In the genomic region with DNA sequence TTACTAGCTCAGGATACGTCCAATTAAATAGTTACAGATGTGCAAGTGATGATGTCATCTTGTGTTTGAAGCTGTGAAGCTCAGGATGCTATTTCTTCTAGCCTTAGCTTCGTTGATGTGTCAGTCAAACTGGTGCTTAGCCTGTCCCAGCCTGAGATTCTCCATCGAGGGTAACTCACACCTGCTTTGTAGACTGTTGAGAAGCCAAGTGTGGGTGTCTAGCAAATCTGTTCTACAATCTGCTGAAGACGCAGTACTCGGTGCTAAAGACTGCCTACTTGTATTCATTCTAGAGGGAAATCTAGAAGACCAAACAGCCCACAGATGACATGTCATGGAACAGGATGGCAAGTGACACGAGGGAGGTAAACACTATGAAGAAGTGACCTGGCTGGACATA, we compare ENCODE assay signal across 30 mouse cellular contexts. TPM values are rescaled to one million over a fixed set of nuclear protein-coding genes. Genes with fewer than 3 reads are reported as not detected.
DNase-seq lines count a peak whose midpoint lies in the region; ATAC-seq and TF ChIP-seq lines count a peak whose summit lies in the region.
"Had no signal": no experiment of that assay in that cellular context is flagged by ENCODE, and none has a peak within 500 bp of the region (broad histone marks: within the 10 kb centered on the region; RNA-seq: fewer than 3 reads in every experiment).

No protein-coding gene starts in this region.

- peaks cover 7% of the 10 kb centered on the region; the same call in 1 of the 2 replicates for H3K4me1 ChIP-seq in forebrain, postnatal 0 days (ENCODE audit: insufficient read depth)
- peaks cover 12% of the 10 kb centered on the region for H3K4me1 ChIP-seq in forebrain, embryonic 14.5 days (ENCODE audit: control insufficient read depth, insufficient read depth, low read length)
- H3K4me1 ChIP-seq: heart, embryonic 12.5 days had no signal

- TF ChIP-seq CTCF in forebrain, postnatal 0 days (IDR thresholded peaks at IDR 0.05; ENCODE audit: low read depth), result no peak

- peak; percentile 26 for DNase-seq in forebrain, postnatal 0 days
- DNase-seq in forebrain, embryonic 14.5 days (ENCODE audit: low spot score), result no peak
- peak; percentile 57 to 75 for DNase-seq in layer of hippocampus, adult 18-20 months (ENCODE audit: low spot score in 2 of 2)
- DNase-seq in layer of hippocampus, postnatal 25 days (ENCODE audit: extremely low spot score in 1 of 2, low spot score in 1 of 2), result no peak
- DNase-seq in right cerebral cortex, adult 2 months (ENCODE audit: low spot score in 2 of 2), result peak; percentile 58 to 59
- no peak for DNase-seq in right cerebral cortex, postnatal 14 days
- DNase-seq in kidney, postnatal 10 days, result no peak
- DNase-seq in heart, adult 8-10 months (ENCODE audit: low spot score), result no peak
- DNase-seq: adrenal gland, adult 8-10 months; adrenal gland, postnatal 36 days; B cell, adult 2 months; cerebellum, adult 11 months; cerebellum, adult 8-10 months; cerebellum, postnatal 14 days; embryo, embryonic 11 days; gastrocnemius, postnatal 10 days; heart, adult 2 months had no signal

- no peak overlapping the region for H3K27ac ChIP-seq in forebrain, postnatal 0 days (ENCODE audit: low read depth, low read length)
- no peak overlapping the region for H3K27ac ChIP-seq in forebrain, embryonic 14.5 days (ENCODE audit: low read depth, low read length)
- H3K27ac ChIP-seq: embryonic facial prominence, embryonic 15.5 days; forebrain, embryonic 10.5 days; forebrain, embryonic 15.5 days; heart, adult 2 months; hindbrain, embryonic 10.5 days; hindbrain, embryonic 14.5 days had no signal

- H3K27me3 ChIP-seq in forebrain, postnatal 0 days (ENCODE audit: insufficient read depth, low read length), result no peaks in the 10 kb centered on the region
- no peaks in the 10 kb centered on the region for H3K27me3 ChIP-seq in forebrain, embryonic 14.5 days (replicated peaks; ENCODE audit: control insufficient read depth, insufficient read depth, low read length)
- H3K27me3 ChIP-seq: embryonic facial prominence, embryonic 15.5 days; forebrain, embryonic 15.5 days; heart, embryonic 12.5 days had no signal

- H3K4me3 ChIP-seq in forebrain, postnatal 0 days (ENCODE audit: low read depth, low read length), result no peak overlapping the region
- H3K4me3 ChIP-seq in forebrain, embryonic 14.5 days (ENCODE audit: low read depth, low read length), result no peak overlapping the region
- H3K4me3 ChIP-seq: embryonic facial prominence, embryonic 15.5 days; erythroblast, embryonic 14.5 days; forebrain, embryonic 10.5 days; forebrain, embryonic 15.5 days; heart, adult 2 months; heart, embryonic 12.5 days; hindbrain, embryonic 10.5 days had no signal

- no peaks in the 10 kb centered on the region for H3K9me3 ChIP-seq in forebrain, postnatal 0 days (ENCODE audit: low read length)
- H3K9me3 ChIP-seq in forebrain, embryonic 14.5 days (replicated peaks; ENCODE audit: control insufficient read depth, low read length), result no peaks in the 10 kb centered on the region
- H3K9me3 ChIP-seq: embryonic facial prominence, embryonic 15.5 days; forebrain, embryonic 10.5 days; forebrain, embryonic 15.5 days; G1E; heart, embryonic 12.5 days; hindbrain, embryonic 10.5 days had no signal

- no peak overlapping the region for H3K4me2 ChIP-seq in forebrain, postnatal 0 days (ENCODE audit: low read depth)
- no peak overlapping the region for H3K4me2 ChIP-seq in forebrain, embryonic 14.5 days (ENCODE audit: low read length)
- H3K4me2 ChIP-seq: embryonic facial prominence, embryonic 15.5 days; forebrain, embryonic 15.5 days; heart, embryonic 12.5 days; hindbrain, embryonic 14.5 days had no signal

- H3K36me3 ChIP-seq in forebrain, postnatal 0 days (ENCODE audit: insufficient read depth), result peaks cover 46% of the 10 kb centered on the region
- H3K36me3 ChIP-seq in forebrain, embryonic 14.5 days (ENCODE audit: control insufficient read depth, insufficient read depth, low read length), result peaks cover 72% of the 10 kb centered on the region
- H3K36me3 ChIP-seq: G1E; heart, embryonic 12.5 days had no signal

- no peak for ATAC-seq in forebrain, postnatal 0 days
- no peak for ATAC-seq in forebrain, embryonic 14.5 days
- ATAC-seq: CD4-positive, CD25-positive, alpha-beta regulatory T cell, adult 4 months; forebrain, embryonic 15.5 days had no signal

- H3K9ac ChIP-seq in forebrain, postnatal 0 days, result no peak overlapping the region
- H3K9ac ChIP-seq in forebrain, embryonic 14.5 days (ENCODE audit: low read length), result no peak overlapping the region
- H3K9ac ChIP-seq: embryonic facial prominence, embryonic 15.5 days; forebrain, embryonic 15.5 days; heart, embryonic 12.5 days; hindbrain, embryonic 14.5 days had no signal

- 73% methylated on average over 6 of the region's 6 CpGs for WGBS in forebrain, postnatal 0 days
- 86% methylated on average over 6 of the region's 6 CpGs for WGBS in forebrain, embryonic 14.5 days

RNA-seq across cellular contexts. Expression of a gene that starts 31.7 kb away (rescaled TPM):
- total RNA-seq in forebrain, postnatal 0 days (2014; rRNA removed), result 0.29 TPM in 1 of 2 replicates, not detected in the other
- polyA plus RNA-seq in forebrain, postnatal 0 days (2015; fragmentation: Nextera tagmentation; extraction: Ambion mirVana), result 0.33 and 2.1 TPM in 2 replicates
- polyA plus RNA-seq in forebrain, embryonic 14.5 days (2014; fragmentation: Nextera tagmentation; extraction: Ambion mirVana), result 0.87 and 0.97 TPM in 2 replicates
- total RNA-seq in layer of hippocampus, adult 18-20 months (2021), result not detected
- not detected for total RNA-seq in layer of hippocampus, postnatal 25 days (2021)
- not detected for total RNA-seq in heart, adult 8-10 months (2022)
- total RNA-seq: adrenal gland, adult 8-10 months; common myeloid progenitor, adult 5-6 weeks; heart, adult 2 months; heart, postnatal 25 days had no signal
- polyA plus RNA-seq: brain, embryonic 14.5 days; erythroblast, embryonic 14.5 days; G1E; gonadal fat pad, adult 2 months; heart, adult 2 months; heart, embryonic 12.5 days had no signal

RNA-seq across cellular contexts. Expression of a gene that starts 50.1 kb away (rescaled TPM):
- 2.1 and 3.0 TPM in 2 replicates for total RNA-seq in forebrain, postnatal 0 days (2014; rRNA removed)
- 2.4 and 2.5 TPM in 2 replicates for polyA plus RNA-seq in forebrain, postnatal 0 days (2015; fragmentation: Nextera tagmentation; extraction: Ambion mirVana)
- polyA plus RNA-seq in forebrain, embryonic 14.5 days (2014; fragmentation: Nextera tagmentation; extraction: Ambion mirVana), result 2.8 and 3.6 TPM in 2 replicates
- 1 to 10 TPM in 1 of 2 experiments, under 1 TPM in 1; 0.99 to 1.7 TPM for total RNA-seq in layer of hippocampus, adult 18-20 months (2021)
- total RNA-seq in layer of hippocampus, postnatal 25 days (2021), result 1 to 10 TPM; 1.4 to 2.2 TPM
- total RNA-seq in heart, adult 8-10 months (2022), result 1 to 10 TPM; 1.9 to 3.4 (median 2.3) TPM

Comparison
In these comparisons a context has a peak if more than half of its experiments do, and no peak if none do; other contexts are left out.
1. DNase-seq: peak in forebrain, postnatal 0 days (single experiment), layer of hippocampus, adult 18-20 months (2 of 2) and right cerebral cortex, adult 2 months (2 of 2); none in forebrain, embryonic 14.5 days (single experiment), layer of hippocampus, postnatal 25 days (0 of 2), right cerebral cortex, postnatal 14 days (single experiment), kidney, postnatal 10 days (single experiment) and heart, adult 8-10 months (single experiment).